Mouse (Mus musculus) adrenal gland, postnatal 4 days (tissue): Measurements from ENCODE around the gene Ttn. TPM values are rescaled to one million over a fixed set of nuclear protein-coding genes. Genes with fewer than 3 reads are reported as not detected.

Experiments used
- DNase-seq, 2 experiments: peaks; one replicate each; pipeline ENCODE4 v3.0.0; 2021 to 2022; ENCODE audit warnings: low spot score in 2 of 2, mixed read lengths in 2 of 2
- total RNA-seq, 2 experiments: library from RNA; stranded (reverse); gene quantifications; 2 replicates each; pipeline ENCODE4 v1.2.3; 2021

Gene Ttn
- total RNA-seq, 2 experiments from 2014 or later = 35.7 to 175 TPM

GRCm38 (mm10) chr2:76714984-76715383 lies 267.4 kb downstream of the Ttn start:
- DNase-seq = no peak

- no peak for DNase-seq
These were observed 273.8 kb downstream of the Ttn start for GRCm38 (mm10) chr2:76708512-76708911.

- DNase-seq = no peak
These were observed 276.7 kb downstream of the Ttn start for GRCm38 (mm10) chr2:76705655-76706054.

- DNase-seq = no peak
These were observed 279.6 kb downstream of the Ttn start for GRCm38 (mm10) chr2:76702751-76703150.

- no peak for DNase-seq
These were observed 280.2 kb downstream of the Ttn start for GRCm38 (mm10) chr2:76702188-76702587.

GRCm38 (mm10) chr2:76695290-76695689 lies 287.1 kb downstream of the Ttn start:
- no peak for DNase-seq

GRCm38 (mm10) chr2:76693765-76694164 lies 288.6 kb downstream of the Ttn start:
- no peak for DNase-seq

- DNase-seq = no peak
These were observed 291.7 kb downstream of the Ttn start for GRCm38 (mm10) chr2:76690436-76691204.

GRCm38 (mm10) chr2:76688162-76688561 lies 294.2 kb downstream of the Ttn start:
- no peak for DNase-seq

- DNase-seq = no peak
These were observed 294.7 kb downstream of the Ttn start for GRCm38 (mm10) chr2:76687608-76688007.

- DNase-seq = no peak
These were observed 295.4 kb downstream of the Ttn start for GRCm38 (mm10) chr2:76686986-76687385.

- DNase-seq = no peak
These were observed 300.0 kb downstream of the Ttn start for GRCm38 (mm10) chr2:76682301-76682700.

GRCm38 (mm10) chr2:76676401-76677226 lies 305.7 kb downstream of the Ttn start:
- DNase-seq = no peak

- DNase-seq = no peak
These were observed 306.4 kb downstream of the Ttn start for GRCm38 (mm10) chr2:76675949-76676348.

GRCm38 (mm10) chr2:76675451-76675850 lies 306.9 kb downstream of the Ttn start:
- DNase-seq = no peak

GRCm38 (mm10) chr2:76674725-76675427 lies 307.5 kb downstream of the Ttn start, which contains the start of gene Plekha3:
Gene Plekha3 (plus strand): TSS chr2:76675281.
- peak; percentile 55 to 79 for DNase-seq

GRCm38 (mm10) chr2:76673472-76674081 lies 308.8 kb downstream of the Ttn start:
- no peak for DNase-seq

- DNase-seq = peak; percentile 74 to 83
These were observed 309.4 kb downstream of the Ttn start, which contains the start of gene Fkbp7 for GRCm38 (mm10) chr2:76672966-76673392. Gene Fkbp7 (minus strand): TSS chr2:76673116.

- DNase-seq = no peak
These were observed 310.1 kb downstream of the Ttn start for GRCm38 (mm10) chr2:76672134-76672745.

- DNase-seq = no peak
These were observed 310.7 kb downstream of the Ttn start for GRCm38 (mm10) chr2:76671641-76672040.

GRCm38 (mm10) chr2:76667200-76667599 lies 315.1 kb downstream of the Ttn start:
- DNase-seq = no peak
